Mouse (Mus musculus) adrenal gland, postnatal 14 days (tissue): ENCODE results near the gene Iqgap3. TPM values are rescaled to one million over a fixed set of nuclear protein-coding genes. Genes with fewer than 3 reads are reported as not detected.

Experiments used
- DNase-seq: peaks from one replicate; pipeline ENCODE4 v3.0.0; 2021; ENCODE audit warnings: mixed read lengths
- total RNA-seq: library from RNA; stranded (reverse); gene quantifications from 2 replicates; pipeline ENCODE4 v1.2.3, GENCODE M21; 2021

Iqgap3 gene
- total RNA-seq, 1 experiment from 2014 or later = 8.0 TPM

- DNase-seq = no peak
Measured at GRCm38 (mm10) chr3:88150061-88150998, 68.6 kb downstream of the Iqgap3 start.

- no peak for DNase-seq
Measured at GRCm38 (mm10) chr3:88150999-88151364, 69.2 kb downstream of the Iqgap3 start.

GRCm38 (mm10) chr3:88152056-88152455 is 70.3 kb downstream of the Iqgap3 start:
- no peak for DNase-seq

GRCm38 (mm10) chr3:88153290-88154011 is 71.7 kb downstream of the Iqgap3 start:
- no peak for DNase-seq

GRCm38 (mm10) chr3:88154236-88154635 is 72.5 kb downstream of the Iqgap3 start:
- DNase-seq = no peak

GRCm38 (mm10) chr3:88156817-88157216 is 75.0 kb downstream of the Iqgap3 start:
- DNase-seq = no peak

GRCm38 (mm10) chr3:88157771-88158597 is 76.2 kb downstream of the Iqgap3 start:
- peak; percentile 69 for DNase-seq

- DNase-seq = no peak
Measured at GRCm38 (mm10) chr3:88158991-88159390, 77.2 kb downstream of the Iqgap3 start.

- DNase-seq = no peak
Measured at GRCm38 (mm10) chr3:88160856-88161255, 79.1 kb downstream of the Iqgap3 start.

- DNase-seq = no peak
Measured at GRCm38 (mm10) chr3:88162259-88162658, 80.5 kb downstream of the Iqgap3 start.

GRCm38 (mm10) chr3:88162811-88163210 is 81.0 kb downstream of the Iqgap3 start:
- no peak for DNase-seq

- DNase-seq = no peak
Measured at GRCm38 (mm10) chr3:88163847-88164246, 82.1 kb downstream of the Iqgap3 start.

- no peak for DNase-seq
Measured at GRCm38 (mm10) chr3:88164263-88164662, 82.5 kb downstream of the Iqgap3 start.

- DNase-seq = peak; percentile 71
Measured at GRCm38 (mm10) chr3:88166056-88166455, 84.3 kb downstream of the Iqgap3 start.

GRCm38 (mm10) chr3:88170361-88170760 is 88.6 kb downstream of the Iqgap3 start:
- no peak for DNase-seq

Other genes starting within 250 kb of the Iqgap3 start
- gene Sh2d2a, start 235.2 kb upstream of the Iqgap3 start, total RNA-seq = 0.19 and 3.7 TPM in 2 replicates
- gene Prcc, start 196.4 kb upstream of the Iqgap3 start, total RNA-seq = 50.0 and 50.4 TPM in 2 replicates
- gene Hdgf, start 175.7 kb upstream of the Iqgap3 start, total RNA-seq = 169 and 171 TPM in 2 replicates
- 115 and 119 TPM in 2 replicates for gene Mrpl24, start 162.5 kb upstream of the Iqgap3 start, total RNA-seq
- 22.9 and 23.4 TPM in 2 replicates for gene Isg20l2, start 151.7 kb upstream of the Iqgap3 start, total RNA-seq
- gene Rrnad1, start 151.3 kb upstream of the Iqgap3 start, total RNA-seq = 13.9 and 15.6 TPM in 2 replicates
- gene Crabp2, start 133.3 kb upstream of the Iqgap3 start, total RNA-seq = not detected in 2 replicates
- gene Nes, start 110.9 kb upstream of the Iqgap3 start, total RNA-seq = 14.5 and 23.0 TPM in 2 replicates
- 28.5 and 31.5 TPM in 2 replicates for gene Bcan, start 81.7 kb upstream of the Iqgap3 start, total RNA-seq
- not detected in 2 replicates for gene Hapln2, start 54.4 kb upstream of the Iqgap3 start, total RNA-seq
- gene Gpatch4, start 38.9 kb upstream of the Iqgap3 start, total RNA-seq = 15.7 and 22.5 TPM in 2 replicates
- 135 and 138 TPM in 2 replicates for gene Naxe, start 23.5 kb upstream of the Iqgap3 start, total RNA-seq
- not detected in 2 replicates for gene Ttc24, start 3.7 kb upstream of the Iqgap3 start, total RNA-seq
- gene Mef2d, start 60.4 kb downstream of the Iqgap3 start, total RNA-seq = 92.9 and 98.4 TPM in 2 replicates
- 0.86 and 2.1 TPM in 2 replicates for gene Rhbg, start 172.7 kb downstream of the Iqgap3 start, total RNA-seq
- 0.96 and 1.5 TPM in 2 replicates for gene Gm38392, start 205.2 kb downstream of the Iqgap3 start, total RNA-seq
- 8.3 and 9.7 TPM in 2 replicates for gene Tsacc, start 215.0 kb downstream of the Iqgap3 start, total RNA-seq
- gene Cct3, start 215.1 kb downstream of the Iqgap3 start, total RNA-seq = 255 and 265 TPM in 2 replicates
- 139 and 159 TPM in 2 replicates for gene Glmp, start 243.1 kb downstream of the Iqgap3 start, total RNA-seq